Mouse (Mus musculus) E14TG2a.4 (cell line): ENCODE data around the gene Ugt1a5.

ENCODE experiments used
- CTCF ChIP-seq: conservative IDR thresholded peaks from 2 replicates; pipeline ENCODE4 v1.5.1; 2014; ENCODE audit warnings: low read length
- NANOG ChIP-seq: IDR thresholded peaks from 2 replicates; pipeline ENCODE4 v1.6.1; 2014; ENCODE audit warnings: borderline replicate concordance, low read length, mixed read lengths
- POU5F1 ChIP-seq: IDR thresholded peaks from 2 replicates; pipeline ENCODE4 v1.6.1; 2014; ENCODE audit warnings: low read length, borderline replicate concordance

DNA sequence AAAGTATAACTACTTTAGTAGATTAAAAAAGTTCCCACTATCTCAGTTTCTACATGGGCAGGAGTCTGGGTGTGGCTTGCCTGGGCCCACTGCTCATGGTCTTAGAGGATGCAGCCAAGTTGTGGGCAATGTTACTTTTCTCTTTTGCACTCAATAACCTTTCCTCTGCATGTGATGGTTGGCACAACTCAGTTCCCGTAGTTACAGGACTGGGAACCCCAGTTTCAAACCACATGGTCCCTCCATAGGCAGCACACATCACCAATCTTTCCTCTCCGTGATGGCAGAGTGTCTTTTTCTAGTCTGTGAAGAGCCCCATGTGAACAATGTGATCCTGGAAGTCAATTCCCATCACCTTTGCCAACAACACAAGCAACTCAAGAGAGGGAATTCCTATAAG lies 61.7 kb downstream of the Ugt1a5 start:
- no peak for TF ChIP-seq CTCF
- no peak for TF ChIP-seq NANOG
- TF ChIP-seq POU5F1 = no peak
